Mouse (Mus musculus) MEL (cell line): ENCODE data around the gene Ap1b1.

Experiments used
- CTCF ChIP-seq, 3 experiments: IDR thresholded peaks in 2 of 3; conservative IDR thresholded peaks in 1 of 3; 2 replicates each; pipeline ENCODE4 v1.5.1; 2011 to 2012; ENCODE audit warnings: low read length in 3 of 3, low read depth in 2 of 3, mild to moderate bottlenecking in 2 of 3, improper control_type of control experiment in 1 of 3, inconsistent platforms in 1 of 3, mixed read lengths in 1 of 3, moderate library complexity in 1 of 3; ENCODE audit not compliant: control insufficient read depth in 1 of 3, insufficient read depth in 1 of 3, poor library complexity in 1 of 3, severe bottlenecking in 1 of 3
- POLR2A ChIP-seq, 2 experiments: IDR thresholded peaks; 2 replicates each; pipeline ENCODE4 v1.6.1; 2011 to 2012; ENCODE audit warnings: low read length in 2 of 2, mild to moderate bottlenecking in 2 of 2, control low read depth in 1 of 2, improper control_type of control experiment in 1 of 2, low read depth in 1 of 2, moderate library complexity in 1 of 2; ENCODE audit not compliant: control insufficient read depth in 1 of 2, insufficient read depth in 1 of 2, poor library complexity in 1 of 2
- SIN3A ChIP-seq: IDR thresholded peaks from 2 replicates; pipeline ENCODE4 v1.6.1; 2012; ENCODE audit warnings: low read length, improper control_type of control experiment, inconsistent platforms
- SMC3 ChIP-seq: IDR thresholded peaks from 2 replicates; pipeline ENCODE4 v1.6.1; 2011; ENCODE audit warnings: low read depth, low read length, improper control_type of control experiment

DNA sequence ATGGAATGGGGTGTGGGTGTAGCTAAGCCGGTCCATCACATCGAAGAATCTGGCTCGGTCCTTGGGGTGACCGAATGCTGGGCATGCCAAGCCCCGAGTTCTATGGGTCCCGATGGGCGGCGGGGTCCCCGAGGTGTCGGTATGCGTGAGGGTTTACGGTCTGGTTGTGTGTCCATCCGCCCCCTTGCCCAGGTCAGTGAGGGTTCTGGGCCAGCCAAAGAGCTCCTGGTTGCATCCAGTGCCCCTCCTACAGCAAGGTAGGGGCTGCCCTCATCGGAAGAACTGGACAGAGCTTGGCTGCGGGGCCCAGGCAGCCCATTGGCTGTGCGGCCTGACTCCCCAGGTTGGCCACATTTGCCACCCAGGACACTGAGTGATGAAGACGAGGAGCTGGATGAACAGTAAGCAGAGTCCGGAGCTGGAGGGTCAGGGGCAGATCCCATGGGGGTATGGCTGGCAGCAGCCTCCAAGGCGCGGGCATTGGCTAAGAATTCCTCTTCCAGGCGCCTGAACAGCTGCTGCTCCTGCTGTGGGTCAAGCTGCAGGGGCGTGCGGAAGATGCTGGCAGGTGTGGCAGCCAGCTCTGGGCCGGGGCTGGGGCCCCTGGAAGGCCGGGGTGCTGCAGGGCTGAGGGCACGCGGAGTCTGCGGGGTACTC, 74.3 kb downstream of the Ap1b1 start:
- TF ChIP-seq POLR2A (IDR thresholded peaks at IDR 0.05; ENCODE audit: control insufficient read depth in 1 of 2, insufficient read depth in 1 of 2, low read depth in 1 of 2, low read length in 2 of 2, poor library complexity in 1 of 2) (no peak), CTCF (IDR thresholded peaks at IDR 0.05 in 2 of 3, conservative IDR thresholded peaks at IDR 0.05 in 1 of 3; ENCODE audit: control insufficient read depth in 1 of 3, insufficient read depth in 1 of 3, low read depth in 2 of 3, low read length in 3 of 3, poor library complexity in 1 of 3, severe bottlenecking in 1 of 3) (no peak), SMC3 (no peak), SIN3A (no peak)
